Mouse (Mus musculus): Measurements from ENCODE around the gene Spata21. TPM values are rescaled to one million over a fixed set of nuclear protein-coding genes. Genes with fewer than 3 reads are reported as not detected.
A peak's percentile ranks its signal among the peaks of the same experiment; 100 is the strongest.

Spata21 gene
- polyA plus RNA-seq, 1 experiment from 2014 or later, result not detected

DNA sequence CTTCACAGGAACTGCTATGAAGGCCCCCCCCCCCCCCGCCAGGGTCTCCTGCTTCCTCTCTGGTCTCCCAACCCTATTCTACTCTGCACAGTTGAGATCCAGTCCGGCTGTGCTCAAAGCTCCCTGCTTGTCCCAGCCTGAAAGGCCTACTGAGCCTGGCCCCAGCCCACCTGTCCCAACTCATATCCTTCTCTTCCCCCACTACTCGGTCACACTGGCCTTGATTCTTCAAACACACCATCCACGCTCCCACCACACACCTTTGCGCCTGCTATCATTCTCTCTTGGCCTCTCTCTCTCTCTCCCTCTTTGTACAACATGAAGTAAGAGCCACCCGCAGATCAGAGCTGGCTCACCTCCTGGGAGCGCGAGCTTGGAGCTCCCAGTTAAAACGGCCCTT is 29.3 kb upstream of the Spata21 start:
- Histone ChIP-seq H3K27ac (ENCODE audit: low read length) (no peak overlapping the region), H3K9ac (ENCODE audit: low read depth, low read length) (no peak overlapping the region), H3K4me3 (ENCODE audit: low read depth, low read length) (no peak overlapping the region), H3K4me1 (ENCODE audit: control insufficient read depth, low read depth, low read length) (peaks cover 16% of the 10 kb centered on the region), H3K27me3 (ENCODE audit: control insufficient read depth, insufficient read depth, low read depth, low read length) (no peaks in the 10 kb centered on the region), H3K4me2 (ENCODE audit: low read depth, low read length) (no peak overlapping the region), H3K36me3 (ENCODE audit: control insufficient read depth, insufficient read depth) (no peaks in the 10 kb centered on the region), H3K9me3 (replicated peaks; ENCODE audit: control insufficient read depth, low read length) (no peaks in the 10 kb centered on the region)
- ATAC-seq (ENCODE audit: low read depth), result no peak
- 75% methylated on average over 9 of the region's 9 CpGs for WGBS (ENCODE audit: insufficient replicate concordance)

- Histone ChIP-seq H3K36me3 (ENCODE audit: control insufficient read depth, insufficient read depth) (no peaks in the 10 kb centered on the region), H3K9me3 (replicated peaks; ENCODE audit: control insufficient read depth, low read length) (no peaks in the 10 kb centered on the region), H3K27me3 (ENCODE audit: control insufficient read depth, insufficient read depth, low read depth, low read length) (no peaks in the 10 kb centered on the region), H3K9ac (ENCODE audit: low read depth, low read length) (peak overlapping the region; percentile 77), H3K4me2 (ENCODE audit: low read depth, low read length) (peak overlapping the region; percentile 98), H3K4me3 (ENCODE audit: low read depth, low read length) (peak overlapping the region; percentile 73), H3K27ac (ENCODE audit: low read length) (peak overlapping the region; percentile 62), H3K4me1 (ENCODE audit: control insufficient read depth, low read depth, low read length) (peaks cover 16% of the 10 kb centered on the region)
- 7% methylated on average over 32 of the region's 32 CpGs for WGBS (ENCODE audit: insufficient replicate concordance)
- ATAC-seq (ENCODE audit: low read depth), result peak; percentile 22
Measured at GRCm38 (mm10) chr4:141059616-141060425, 28.3 kb upstream of the Spata21 start.

GRCm38 (mm10) chr4:141060426-141061301 is 27.5 kb upstream of the Spata21 start, which contains the start of gene Crocc:
Crocc (minus strand) TSS chr4:141060550.
- Histone ChIP-seq H3K36me3 (ENCODE audit: control insufficient read depth, insufficient read depth) (no peaks in the 10 kb centered on the region; the same call in 1 of the 2 replicates), H3K4me3 (ENCODE audit: low read depth, low read length) (peak within 1 kb of the TSS; percentile 73), H3K27ac (ENCODE audit: low read length) (peak within 1 kb of the TSS; percentile 79), H3K9me3 (replicated peaks; ENCODE audit: control insufficient read depth, low read length) (no peaks in the 10 kb centered on the region), H3K9ac (ENCODE audit: low read depth, low read length) (peak within 1 kb of the TSS; percentile 77), H3K4me2 (ENCODE audit: low read depth, low read length) (peak within 1 kb of the TSS; percentile 98), H3K4me1 (ENCODE audit: control insufficient read depth, low read depth, low read length) (peaks cover 16% of the 10 kb centered on the region), H3K27me3 (ENCODE audit: control insufficient read depth, insufficient read depth, low read depth, low read length) (no peaks in the 10 kb centered on the region)
- WGBS (ENCODE audit: insufficient replicate concordance), result under 1% methylated on average over 77 of the region's 77 CpGs
- ATAC-seq (ENCODE audit: low read depth), result peak; percentile 90

- H3K4me2 ChIP-seq (ENCODE audit: low read depth, low read length), result no peak overlapping the region
- H3K36me3 ChIP-seq (ENCODE audit: control insufficient read depth, insufficient read depth), result peaks cover 31% of the 10 kb centered on the region
- H3K27ac ChIP-seq (ENCODE audit: low read length), result no peak overlapping the region
- WGBS (ENCODE audit: insufficient replicate concordance), result 82% methylated on average over 4 of the region's 4 CpGs
- no peak overlapping the region for H3K9ac ChIP-seq (ENCODE audit: low read depth, low read length)
- peaks cover 27% of the 10 kb centered on the region for H3K4me1 ChIP-seq (ENCODE audit: control insufficient read depth, low read depth, low read length)
- no peaks in the 10 kb centered on the region for H3K27me3 ChIP-seq (ENCODE audit: control insufficient read depth, insufficient read depth, low read depth, low read length)
- ATAC-seq (ENCODE audit: low read depth), result no peak
- no peaks in the 10 kb centered on the region for H3K9me3 ChIP-seq (replicated peaks; ENCODE audit: control insufficient read depth, low read length)
- no peak overlapping the region for H3K4me3 ChIP-seq (ENCODE audit: low read depth, low read length)
Measured at GRCm38 (mm10) chr4:141064104-141064659, 24.0 kb upstream of the Spata21 start.

GRCm38 (mm10) chr4:141065123-141065522 is 23.0 kb upstream of the Spata21 start:
- Histone ChIP-seq H3K4me3 (ENCODE audit: low read depth, low read length) (no peak overlapping the region), H3K9me3 (replicated peaks; ENCODE audit: control insufficient read depth, low read length) (no peaks in the 10 kb centered on the region), H3K4me1 (ENCODE audit: control insufficient read depth, low read depth, low read length) (peaks cover 30% of the 10 kb centered on the region), H3K9ac (ENCODE audit: low read depth, low read length) (no peak overlapping the region), H3K27ac (ENCODE audit: low read length) (no peak overlapping the region), H3K36me3 (ENCODE audit: control insufficient read depth, insufficient read depth) (peaks cover 40% of the 10 kb centered on the region), H3K27me3 (ENCODE audit: control insufficient read depth, insufficient read depth, low read depth, low read length) (no peaks in the 10 kb centered on the region), H3K4me2 (ENCODE audit: low read depth, low read length) (no peak overlapping the region)
- no peak for ATAC-seq (ENCODE audit: low read depth)
- 7% methylated on average over 8 of the region's 8 CpGs for WGBS (ENCODE audit: insufficient replicate concordance)

DNA sequence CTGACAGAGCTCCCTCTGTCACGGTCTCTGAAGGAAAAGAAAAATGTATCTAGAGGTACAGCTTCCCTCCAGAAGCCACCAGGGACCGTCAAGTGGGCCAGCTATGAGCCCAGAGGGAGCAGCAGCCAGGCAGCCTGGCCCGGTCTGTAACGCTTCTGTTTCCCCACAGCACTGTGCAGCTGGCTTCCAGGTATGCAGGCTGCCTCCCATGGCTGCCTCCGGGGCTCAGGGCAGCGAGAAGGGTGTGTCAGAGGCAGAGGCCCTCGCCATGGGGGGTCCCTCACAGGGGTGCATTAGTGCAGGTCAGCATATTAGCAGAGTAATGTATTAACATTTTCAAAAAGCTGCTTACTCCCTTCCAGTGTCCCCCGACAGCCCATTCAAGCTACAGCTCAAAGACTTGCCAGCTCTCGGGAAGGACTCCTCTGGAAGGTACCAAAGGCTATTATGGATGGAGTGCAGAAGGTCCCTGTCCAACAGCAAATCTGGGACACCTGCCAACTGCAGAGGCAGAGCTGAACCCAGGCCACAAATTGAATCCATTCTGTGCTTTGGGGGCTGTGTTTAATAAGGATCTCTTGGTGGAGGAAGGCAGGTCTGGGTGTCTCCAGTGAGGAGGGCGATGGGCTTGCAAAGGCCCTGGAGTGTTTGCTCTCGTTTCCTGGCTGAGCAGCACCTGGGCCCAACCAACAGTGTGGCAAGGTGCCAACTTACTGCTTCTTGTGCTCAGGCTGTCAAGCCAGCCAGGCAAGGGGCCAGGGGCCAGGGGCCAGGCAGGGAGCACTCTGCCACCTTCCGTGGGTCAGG is 21.2 kb upstream of the Spata21 start:
- Histone ChIP-seq H3K9me3 (replicated peaks; ENCODE audit: control insufficient read depth, low read length) (no peaks in the 10 kb centered on the region), H3K9ac (ENCODE audit: low read depth, low read length) (no peak overlapping the region), H3K27me3 (ENCODE audit: control insufficient read depth, insufficient read depth, low read depth, low read length) (no peaks in the 10 kb centered on the region), H3K27ac (ENCODE audit: low read length) (no peak overlapping the region), H3K4me1 (ENCODE audit: control insufficient read depth, low read depth, low read length) (peaks cover 22% of the 10 kb centered on the region), H3K4me2 (ENCODE audit: low read depth, low read length) (no peak overlapping the region), H3K4me3 (ENCODE audit: low read depth, low read length) (no peak overlapping the region), H3K36me3 (ENCODE audit: control insufficient read depth, insufficient read depth) (peaks cover 56% of the 10 kb centered on the region)
- 80% methylated on average over 12 of the region's 12 CpGs for WGBS (ENCODE audit: insufficient replicate concordance)
- ATAC-seq (ENCODE audit: low read depth), result no peak

GRCm38 (mm10) chr4:141067516-141068046 is 20.6 kb upstream of the Spata21 start:
- Histone ChIP-seq H3K27ac (ENCODE audit: low read length) (no peak overlapping the region), H3K4me2 (ENCODE audit: low read depth, low read length) (no peak overlapping the region), H3K9ac (ENCODE audit: low read depth, low read length) (no peak overlapping the region), H3K27me3 (ENCODE audit: control insufficient read depth, insufficient read depth, low read depth, low read length) (no peaks in the 10 kb centered on the region), H3K9me3 (replicated peaks; ENCODE audit: control insufficient read depth, low read length) (no peaks in the 10 kb centered on the region), H3K4me1 (ENCODE audit: control insufficient read depth, low read depth, low read length) (peaks cover 24% of the 10 kb centered on the region), H3K36me3 (ENCODE audit: control insufficient read depth, insufficient read depth) (peaks cover 61% of the 10 kb centered on the region), H3K4me3 (ENCODE audit: low read depth, low read length) (no peak overlapping the region)
- no peak for ATAC-seq (ENCODE audit: low read depth)
- WGBS (ENCODE audit: insufficient replicate concordance), result 81% methylated on average over 9 of the region's 9 CpGs

DNA sequence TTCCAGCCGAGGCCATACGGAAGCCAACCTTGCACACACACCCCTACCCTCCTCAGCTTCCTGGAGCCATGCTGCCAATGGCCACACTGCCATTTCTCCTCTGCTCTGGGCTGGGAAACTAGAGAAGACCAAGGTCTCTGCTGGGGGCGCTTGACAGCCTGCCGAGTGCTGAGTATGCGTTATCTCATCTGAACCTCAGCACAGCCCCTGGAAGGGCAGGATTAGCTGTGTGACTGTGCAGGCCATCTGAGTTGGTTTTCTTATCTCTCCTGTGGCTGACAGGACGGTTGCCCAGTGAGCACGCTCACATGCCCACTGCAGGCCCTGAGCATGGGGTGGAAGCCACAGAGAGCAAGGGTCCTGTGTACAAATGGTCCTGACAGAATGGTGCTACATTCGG is 19.5 kb upstream of the Spata21 start:
- H3K36me3 ChIP-seq (ENCODE audit: control insufficient read depth, insufficient read depth), result peaks cover 72% of the 10 kb centered on the region
- no peak overlapping the region for H3K4me2 ChIP-seq (ENCODE audit: low read depth, low read length)
- H3K9me3 ChIP-seq (replicated peaks; ENCODE audit: control insufficient read depth, low read length), result no peaks in the 10 kb centered on the region
- H3K4me3 ChIP-seq (ENCODE audit: low read depth, low read length), result no peak overlapping the region
- peaks cover 33% of the 10 kb centered on the region for H3K4me1 ChIP-seq (ENCODE audit: control insufficient read depth, low read depth, low read length)
- H3K27me3 ChIP-seq (ENCODE audit: control insufficient read depth, insufficient read depth, low read depth, low read length), result no peaks in the 10 kb centered on the region
- peak overlapping the region; percentile 31 for H3K27ac ChIP-seq (ENCODE audit: low read length)
- no peak overlapping the region; the same call in 1 of the 2 replicates for H3K9ac ChIP-seq (ENCODE audit: low read depth, low read length)
- peak; percentile 79 for ATAC-seq (ENCODE audit: low read depth)
- WGBS (ENCODE audit: insufficient replicate concordance), result 25% methylated on average over 8 of the region's 8 CpGs
